Mouse (Mus musculus): ENCODE measurements around the gene Olfr1336.
A peak's percentile ranks its signal among the peaks of the same experiment; 100 is the strongest.

DNA sequence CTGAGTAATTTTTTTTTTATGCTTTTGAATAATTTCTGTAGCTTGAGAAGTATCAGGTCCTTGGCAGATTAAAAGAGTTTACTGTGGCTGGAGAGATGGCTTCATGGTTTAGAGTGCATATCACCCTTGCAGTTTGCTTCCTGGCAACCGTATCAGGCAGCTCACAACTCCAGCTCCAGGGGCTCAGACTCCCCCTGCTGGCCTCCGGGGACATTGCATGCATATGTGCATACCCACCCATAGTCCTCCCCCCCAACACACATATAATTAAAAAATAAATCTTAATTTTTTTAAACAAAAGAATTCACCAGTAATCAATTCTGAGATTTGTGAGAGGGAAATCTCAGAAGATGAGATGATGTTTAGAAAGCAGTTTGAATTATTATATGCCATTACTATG is 25.6 kb upstream of the Olfr1336 start:
- TF ChIP-seq CTCF (IDR thresholded peaks at IDR 0.05; ENCODE audit: control insufficient read depth, insufficient read depth, low read length) (peak; percentile 70), POLR2A (IDR thresholded peaks at IDR 0.05; ENCODE audit: borderline replicate concordance, control insufficient read depth, low read depth, low read length) (no peak)
